21 mouse cellular contexts compared by ENCODE assay signal in genomic region chrX:142755542-142755941, GRCm38 (mm10).
DNase-seq lines count a peak whose midpoint lies in the region; ATAC-seq and TF ChIP-seq lines count a peak whose summit lies in the region.
"Had no signal": no experiment of that assay in that cellular context is flagged by ENCODE, and none has a peak within 500 bp of the region (broad histone marks: within the 10 kb centered on the region; RNA-seq: fewer than 3 reads in every experiment).

No protein-coding gene starts in this region.

- H3K9ac ChIP-seq in hindbrain, embryonic 12.5 days = no peak overlapping the region
- H3K9ac ChIP-seq in hindbrain, postnatal 0 days (replicated peaks; ENCODE audit: low read length) = no peak overlapping the region
- H3K9ac ChIP-seq in forebrain, postnatal 0 days = no peak overlapping the region
- H3K9ac ChIP-seq: embryonic facial prominence, embryonic 12.5 days; forebrain, embryonic 12.5 days; heart, embryonic 13.5 days had no signal

- no peak for ATAC-seq in hindbrain, embryonic 12.5 days (ENCODE audit: low FRiP score)
- ATAC-seq in hindbrain, postnatal 0 days = no peak
- ATAC-seq in erythroid progenitor cell, adult 5-6 weeks (replicated peaks; ENCODE audit: low FRiP score, poor library complexity, severe bottlenecking) = no peak
- ATAC-seq in forebrain, postnatal 0 days = no peak
- ATAC-seq: forebrain, embryonic 16.5 days; hindbrain, embryonic 16.5 days; Patski had no signal

- H3K4me3 ChIP-seq in hindbrain, embryonic 12.5 days = no peak overlapping the region
- H3K4me3 ChIP-seq in hindbrain, postnatal 0 days (ENCODE audit: low read length) = no peak overlapping the region
- H3K4me3 ChIP-seq in forebrain, postnatal 0 days (ENCODE audit: low read depth, low read length) = no peak overlapping the region
- H3K4me3 ChIP-seq: embryonic facial prominence, embryonic 12.5 days; forebrain, embryonic 12.5 days; heart, embryonic 13.5 days had no signal

- H3K27me3 ChIP-seq in hindbrain, embryonic 12.5 days = peaks cover 13% of the 10 kb centered on the region
- no peaks in the 10 kb centered on the region for H3K27me3 ChIP-seq in hindbrain, postnatal 0 days (ENCODE audit: insufficient read depth, low read length)
- no peaks in the 10 kb centered on the region for H3K27me3 ChIP-seq in forebrain, postnatal 0 days (ENCODE audit: insufficient read depth, low read length)
- H3K27me3 ChIP-seq: CH12.LX had no signal

- DNase-seq in hindbrain, postnatal 0 days (ENCODE audit: low spot score) = no peak
- DNase-seq in cerebellum, adult 18-20 months = peak; percentile 10 to 23
- DNase-seq in cerebellum, postnatal 10 days = peak; percentile 40 to 49
- peak; percentile 46 for DNase-seq in retina, embryonic 14.5 days (ENCODE audit: low spot score)
- no peak for DNase-seq in forebrain, postnatal 0 days
- no peak for DNase-seq in kidney, postnatal 36 days
- DNase-seq: adrenal gland, adult 8-10 months; adrenal gland, postnatal 36 days; gastrocnemius, postnatal 36 days; heart, adult 11 months; heart, postnatal 36 days; kidney, adult 18-20 months had no signal

- no peak overlapping the region for H3K4me2 ChIP-seq in hindbrain, embryonic 12.5 days (replicated peaks)
- no peak overlapping the region for H3K4me2 ChIP-seq in hindbrain, postnatal 0 days (ENCODE audit: low read depth, low read length)
- H3K4me2 ChIP-seq in forebrain, postnatal 0 days (ENCODE audit: low read depth) = no peak overlapping the region
- H3K4me2 ChIP-seq: embryonic facial prominence, embryonic 12.5 days; forebrain, embryonic 12.5 days; heart, embryonic 13.5 days had no signal

- H3K9me3 ChIP-seq in hindbrain, embryonic 12.5 days (replicated peaks) = no peaks in the 10 kb centered on the region
- no peaks in the 10 kb centered on the region for H3K9me3 ChIP-seq in hindbrain, postnatal 0 days (ENCODE audit: low read length)
- no peaks in the 10 kb centered on the region for H3K9me3 ChIP-seq in forebrain, postnatal 0 days (ENCODE audit: low read length)
- H3K9me3 ChIP-seq: embryonic facial prominence, embryonic 12.5 days; forebrain, embryonic 12.5 days; heart, embryonic 13.5 days had no signal

- WGBS in hindbrain, embryonic 12.5 days = 65% methylated on average over 6 of the region's 6 CpGs
- WGBS in hindbrain, postnatal 0 days = 59% methylated on average over 6 of the region's 6 CpGs
- WGBS in forebrain, postnatal 0 days = 79% methylated on average over 6 of the region's 6 CpGs

- H3K4me1 ChIP-seq in hindbrain, embryonic 12.5 days = no peaks in the 10 kb centered on the region
- H3K4me1 ChIP-seq in hindbrain, postnatal 0 days (ENCODE audit: insufficient read depth, low read length) = no peaks in the 10 kb centered on the region
- no peaks in the 10 kb centered on the region for H3K4me1 ChIP-seq in forebrain, postnatal 0 days (ENCODE audit: insufficient read depth)
- H3K4me1 ChIP-seq: embryonic facial prominence, embryonic 12.5 days; forebrain, embryonic 12.5 days had no signal

- 0 out of 2 replicates have a peak overlapping the region, but pooled peaks have one; percentile 2 for H3K27ac ChIP-seq in hindbrain, embryonic 12.5 days
- H3K27ac ChIP-seq in hindbrain, postnatal 0 days = no peak overlapping the region
- no peak overlapping the region for H3K27ac ChIP-seq in forebrain, postnatal 0 days (ENCODE audit: low read depth, low read length)
- H3K27ac ChIP-seq: embryonic facial prominence, embryonic 12.5 days; forebrain, embryonic 12.5 days; heart, embryonic 13.5 days had no signal

- H3K36me3 ChIP-seq in hindbrain, embryonic 12.5 days = no peaks in the 10 kb centered on the region
- H3K36me3 ChIP-seq in hindbrain, postnatal 0 days (ENCODE audit: insufficient read depth, low read length) = no peaks in the 10 kb centered on the region
- no peaks in the 10 kb centered on the region for H3K36me3 ChIP-seq in forebrain, postnatal 0 days (ENCODE audit: insufficient read depth)
- H3K36me3 ChIP-seq: embryonic facial prominence, embryonic 12.5 days; forebrain, embryonic 12.5 days had no signal

- TF ChIP-seq CTCF in hindbrain, postnatal 0 days (IDR thresholded peaks at IDR 0.05; ENCODE audit: low read depth) = no peak
- TF ChIP-seq CTCF in forebrain, postnatal 0 days (IDR thresholded peaks at IDR 0.05; ENCODE audit: low read depth) = no peak

Comparison
In these comparisons a context has a peak if more than half of its experiments do, and no peak if none do; other contexts are left out.
1. DNase-seq: peak in cerebellum, adult 18-20 months (2 of 2), cerebellum, postnatal 10 days (2 of 2) and retina, embryonic 14.5 days (single experiment); none in hindbrain, postnatal 0 days (single experiment), forebrain, postnatal 0 days (single experiment) and kidney, postnatal 36 days (0 of 2).